Mouse (Mus musculus) liver, adult 2 months (tissue): ENCODE results near the gene Gm11020.

Experiments used
- CTCF ChIP-seq: fragments of 200-500 bp; IDR thresholded peaks from 2 replicates; pipeline ENCODE4 v1.5.1; 2011; ENCODE audit warnings: low read depth, low read length, control low read depth
- POLR2A ChIP-seq: fragments of 200-500 bp; IDR thresholded peaks from 2 replicates; pipeline ENCODE4 v1.6.1; 2011; ENCODE audit warnings: low read length, control low read depth; ENCODE audit not compliant: insufficient read depth; ENCODE audit errors: extremely low read depth

DNA sequence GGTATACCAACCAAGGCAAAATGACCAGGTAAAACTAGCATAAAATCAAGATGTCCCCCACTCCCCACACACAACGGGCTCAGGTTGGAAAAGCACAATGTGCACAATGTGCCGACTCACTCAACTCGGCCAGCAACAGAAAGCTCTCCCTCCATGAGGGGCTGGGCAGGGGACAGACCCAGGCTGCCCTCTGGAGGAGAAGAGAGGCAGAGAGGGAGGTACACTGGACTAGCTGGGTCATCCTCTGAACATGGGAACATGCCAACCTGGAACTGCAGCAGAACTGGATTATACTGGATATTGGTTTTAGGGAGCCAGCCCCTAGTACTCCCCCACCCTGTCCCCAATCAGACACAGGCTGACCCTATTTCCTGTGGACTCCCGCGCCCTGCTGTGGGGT lies 31.8 kb downstream of the Gm11020 start:
- no peak for TF ChIP-seq POLR2A
- peak; percentile 25 for TF ChIP-seq CTCF
